Mouse (Mus musculus): ENCODE data around the gene Dtwd1.

GRCm38 (mm10) chr2:126171427-126171826 lies 19.5 kb downstream of the Dtwd1 start:
- no peak for TF ChIP-seq CTCF (IDR thresholded peaks at IDR 0.05; ENCODE audit: extremely low read depth, insufficient read length, insufficient replicate concordance, low read depth, low read length)
- TF ChIP-seq POLR2A (IDR thresholded peaks at IDR 0.05; ENCODE audit: low read depth, low read length): no peak
